Mouse (Mus musculus) neutrophil, adult 5-6 weeks (primary cell): ENCODE measurements around the gene Ndufc1. TPM values are rescaled to one million over a fixed set of nuclear protein-coding genes. Genes with fewer than 3 reads are reported as not detected.
"Not testable (repeated sequence)": the region's sequence is repeated elsewhere in the genome, so short reads cannot be mapped to it uniquely, and the experiment has no call there.

Experiments
- ATAC-seq: fragments of 151-379, 151-347 bp; 2 replicates; pipeline ENCODE4 v1.8.0; 2017; ENCODE audit warnings: mild to moderate bottlenecking, moderate TSS enrichment; ENCODE audit not compliant: insufficient number of reproducible peaks, poor library complexity, low FRiP score, severe bottlenecking; ENCODE audit errors: extremely low read depth
- total RNA-seq: library from RNA; stranded (forward); fragments of 200-1000 nt; gene quantifications from 2 replicates; pipeline ENCODE4 v1.2.3, GENCODE M21; 2017

Gene Ndufc1
- total RNA-seq: 9.1 and 17.5 TPM in 2 replicates

DNA sequence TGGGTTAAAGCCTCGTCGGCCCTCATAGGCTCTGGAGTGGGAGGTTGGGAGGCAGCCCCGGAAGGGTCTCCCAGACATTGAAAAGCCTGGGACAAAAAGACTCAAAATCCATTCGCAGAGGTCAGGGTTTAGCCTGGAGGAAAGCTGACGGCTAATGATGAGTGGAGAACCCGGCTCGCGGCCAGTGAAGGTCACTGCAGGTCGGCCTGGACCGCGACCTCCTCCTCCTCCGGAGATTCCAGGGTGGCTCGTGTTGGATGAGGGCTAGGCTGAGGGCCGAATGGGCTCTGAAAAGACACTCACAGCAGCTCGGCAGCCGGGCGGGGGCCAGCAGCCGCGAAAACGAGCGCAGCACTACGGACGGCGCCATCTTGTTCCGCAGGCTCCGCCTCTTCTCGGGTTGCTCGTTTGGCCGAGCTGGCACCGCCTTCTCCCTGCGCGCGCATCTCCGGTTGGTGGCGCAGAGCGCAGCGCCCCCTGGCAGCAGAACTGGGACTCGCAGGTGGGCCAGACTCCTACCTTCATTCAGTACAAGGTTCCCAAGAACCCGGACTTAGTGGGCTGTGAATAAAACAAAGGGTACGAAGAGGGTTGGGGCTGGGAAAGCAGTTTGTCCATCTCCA, at the start of gene Ndufc1:
Gene Ndufc1 (minus strand): TSS at position 428 of the 623 bp plus-strand sequence.
- peak; percentile 97 for ATAC-seq

DNA sequence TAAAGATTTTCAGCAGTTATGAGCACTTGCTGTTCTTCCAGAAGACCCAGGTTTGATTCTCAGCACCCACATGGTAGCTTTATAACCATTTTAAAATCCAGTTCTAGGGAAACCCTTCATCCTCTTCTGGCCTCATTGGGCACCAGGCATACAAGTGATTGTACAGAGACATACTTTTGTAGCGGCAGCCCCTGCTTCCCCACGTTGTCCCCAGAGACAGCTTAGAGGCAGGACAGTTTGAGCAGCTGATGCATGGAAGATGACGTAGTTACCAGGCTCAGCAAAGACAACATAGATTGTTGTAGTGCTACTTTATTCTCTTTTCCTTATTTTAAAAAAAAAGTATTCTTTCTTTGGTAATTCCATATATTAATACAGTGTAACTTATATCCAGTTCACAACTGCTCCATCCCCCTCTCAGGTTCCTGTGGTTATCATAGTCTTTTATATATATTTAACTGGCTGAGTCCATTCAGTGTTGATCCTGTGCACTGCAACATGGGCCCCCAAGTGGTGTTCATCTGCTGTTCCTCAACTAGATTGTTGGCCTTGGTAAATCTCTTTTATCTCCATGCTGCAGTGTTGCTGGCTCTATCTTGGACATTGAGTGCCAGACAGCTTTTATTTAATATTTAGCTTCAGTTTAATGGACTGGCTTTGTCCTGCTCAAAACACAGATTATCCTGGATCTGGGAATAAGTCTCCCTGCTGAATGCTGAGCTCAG, 26.2 kb upstream of the Ndufc1 start:
- peak; percentile 63; the same call in 1 of the 2 replicates for ATAC-seq

DNA sequence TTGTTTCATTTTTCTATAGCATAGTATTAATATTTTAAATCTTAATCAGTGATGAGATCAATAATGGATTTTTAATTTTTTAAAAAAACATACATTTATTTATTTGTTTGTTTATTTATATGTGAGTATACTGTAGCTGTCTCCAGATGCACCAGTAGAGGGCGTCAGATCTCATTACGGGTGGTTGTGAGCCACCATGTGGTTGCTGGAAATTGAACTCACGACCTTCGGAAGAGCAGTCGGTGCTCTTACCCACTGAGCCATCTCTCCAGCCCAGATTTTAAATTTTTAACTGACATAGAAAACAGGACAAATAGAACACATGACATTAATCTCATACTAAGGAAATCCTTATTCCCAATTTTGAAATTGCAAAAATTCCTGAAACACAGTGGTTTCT, 25.6 kb upstream of the Ndufc1 start:
- not testable (repeated sequence) for ATAC-seq

DNA sequence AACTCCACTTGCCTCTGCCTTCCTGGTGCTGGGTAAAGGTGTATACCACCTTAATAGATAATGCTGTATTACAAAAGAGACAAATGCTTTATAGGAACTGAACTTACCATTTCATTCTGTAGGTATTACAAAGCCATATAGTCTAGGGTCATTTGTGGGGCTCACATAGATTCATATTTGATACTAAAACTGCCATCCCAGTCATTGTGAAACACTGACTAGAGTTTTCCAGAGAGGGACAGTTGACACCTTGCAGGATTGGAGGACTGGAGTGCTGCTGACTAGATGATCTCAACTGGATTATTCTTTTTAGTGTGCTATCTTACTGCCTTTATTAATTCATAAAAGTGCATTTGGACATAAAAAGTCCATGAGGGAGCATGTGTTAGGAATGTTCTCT, 16.6 kb upstream of the Ndufc1 start:
- no peak for ATAC-seq

DNA sequence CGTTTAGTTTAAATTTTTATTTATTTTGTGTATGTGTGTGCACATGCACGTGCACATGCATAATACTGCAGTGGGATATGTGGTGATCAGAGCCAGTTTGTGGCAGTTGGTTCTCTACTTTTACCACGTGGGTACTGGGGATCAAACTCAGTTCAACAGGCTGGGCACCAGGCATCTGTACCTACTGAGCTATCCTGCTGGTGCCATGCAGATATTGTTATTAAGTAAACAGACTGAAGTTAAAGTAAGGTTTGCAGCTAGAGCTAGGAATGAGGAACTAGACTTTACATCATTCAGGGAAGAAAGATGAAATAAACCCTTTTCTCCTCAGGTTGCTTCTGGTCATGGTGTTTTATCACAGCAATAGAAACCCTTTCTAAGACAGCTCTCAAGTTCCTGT, 13.1 kb upstream of the Ndufc1 start:
- peak; percentile 26; the same call in 1 of the 2 replicates for ATAC-seq

DNA sequence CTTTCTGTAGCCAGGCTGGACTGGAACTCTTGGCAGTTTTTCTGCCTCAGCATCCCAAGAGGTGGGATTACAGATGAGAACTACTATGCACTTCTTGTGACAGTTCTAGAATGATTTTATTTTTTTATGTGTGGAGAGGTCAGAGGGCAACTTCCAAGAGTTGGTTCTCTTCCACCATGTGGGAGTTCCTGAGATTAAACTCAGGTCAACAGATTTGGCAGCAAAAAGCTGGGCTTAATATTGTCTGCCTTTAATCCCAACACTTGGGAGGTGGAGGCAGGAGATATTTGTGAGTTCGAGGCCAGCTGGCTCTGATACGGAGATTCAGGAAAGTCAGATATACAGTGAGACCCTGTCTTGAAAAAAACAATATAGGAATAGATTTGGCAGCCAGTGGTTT, 9.2 kb upstream of the Ndufc1 start:
- ATAC-seq: no peak

DNA sequence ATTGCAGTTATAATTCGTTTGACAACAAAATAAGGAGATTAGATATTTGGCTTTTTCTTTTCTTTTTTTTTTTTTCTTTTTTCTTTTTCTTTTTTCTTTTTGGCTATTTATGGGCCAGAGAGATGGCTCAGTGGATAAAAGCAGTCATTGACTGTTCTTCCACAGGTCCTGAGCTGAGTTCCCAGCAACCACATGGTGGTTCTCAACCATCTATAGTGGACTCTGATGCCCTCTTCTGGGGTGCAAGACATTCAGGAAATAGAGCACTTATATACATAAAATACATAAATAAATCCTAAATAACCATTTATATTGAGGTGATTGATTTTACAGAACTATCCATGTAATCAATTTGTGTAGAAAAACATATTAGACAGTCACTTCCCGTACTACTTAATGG, 8.7 kb upstream of the Ndufc1 start:
- no peak for ATAC-seq

DNA sequence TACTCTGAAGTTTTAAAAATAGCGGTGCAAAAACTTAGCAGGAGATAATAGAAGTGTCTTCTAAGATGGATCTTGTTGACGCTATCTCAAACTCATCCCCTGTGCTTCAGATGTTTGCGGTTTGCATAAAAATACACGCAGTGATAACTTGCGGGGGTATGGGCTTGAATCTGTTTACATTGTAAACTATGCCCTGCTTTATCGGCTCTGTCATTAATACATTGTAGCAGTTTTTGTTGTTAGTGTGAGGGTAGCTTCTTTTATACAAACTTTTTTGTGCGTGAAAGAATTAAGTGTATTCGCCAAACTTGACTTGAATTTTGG, 8.3 kb upstream of the Ndufc1 start:
- ATAC-seq: no peak

DNA sequence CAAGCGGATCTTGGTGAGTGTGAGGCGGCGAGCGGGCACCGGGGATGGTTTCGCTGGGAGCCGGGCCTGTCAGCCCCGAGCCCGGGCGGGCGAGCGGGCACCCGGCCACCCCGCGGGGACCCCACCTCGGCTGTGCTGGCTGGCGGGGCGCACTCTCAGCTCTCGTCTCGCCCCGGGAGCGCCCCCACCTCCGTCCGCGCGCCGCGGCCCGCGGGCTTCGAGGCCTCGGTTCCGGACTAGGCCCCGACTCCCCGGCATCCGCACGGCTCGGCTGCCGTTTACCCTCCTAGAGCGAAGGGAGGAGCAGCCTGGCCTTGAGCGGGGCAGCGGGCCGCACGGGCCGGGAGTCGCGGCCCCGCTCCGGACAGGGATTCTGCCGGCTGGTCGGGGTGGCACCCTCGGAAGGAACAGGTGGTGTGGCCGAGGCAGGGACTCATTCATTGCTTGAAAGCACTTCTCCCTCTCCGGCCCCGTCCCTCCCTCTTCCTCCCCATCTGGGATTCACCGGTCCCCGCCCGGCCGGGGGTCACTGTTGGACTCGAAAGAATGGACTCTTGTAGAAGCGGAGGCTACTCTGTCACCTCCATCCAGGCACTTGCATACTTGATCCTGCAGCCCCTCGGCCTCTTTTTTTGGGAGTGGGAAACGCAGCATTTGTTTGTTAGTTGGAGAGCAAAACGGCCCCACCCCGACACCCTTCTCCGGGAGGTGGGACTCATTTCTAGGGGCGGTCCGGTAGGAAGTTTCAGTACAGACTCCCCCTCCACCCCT, 7.8 kb upstream of the Ndufc1 start:
- ATAC-seq: peak; percentile 24; the same call in 1 of the 2 replicates

DNA sequence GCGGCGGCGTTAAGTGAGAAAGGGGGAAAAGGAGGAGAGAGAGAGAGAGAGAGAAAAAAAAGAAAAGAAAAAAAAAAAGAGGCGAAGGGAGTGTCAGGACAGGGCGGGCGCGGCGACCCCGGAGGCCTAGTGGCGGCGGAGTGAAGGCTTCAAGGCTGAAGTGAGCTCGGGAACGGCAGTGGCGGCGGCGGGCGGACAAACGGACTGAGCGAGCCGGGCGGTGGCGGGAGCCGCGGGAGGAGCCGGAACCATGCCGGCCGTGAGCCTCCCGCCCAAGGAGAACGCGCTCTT, 7.2 kb upstream of the Ndufc1 start:
- peak; percentile 33 for ATAC-seq

DNA sequence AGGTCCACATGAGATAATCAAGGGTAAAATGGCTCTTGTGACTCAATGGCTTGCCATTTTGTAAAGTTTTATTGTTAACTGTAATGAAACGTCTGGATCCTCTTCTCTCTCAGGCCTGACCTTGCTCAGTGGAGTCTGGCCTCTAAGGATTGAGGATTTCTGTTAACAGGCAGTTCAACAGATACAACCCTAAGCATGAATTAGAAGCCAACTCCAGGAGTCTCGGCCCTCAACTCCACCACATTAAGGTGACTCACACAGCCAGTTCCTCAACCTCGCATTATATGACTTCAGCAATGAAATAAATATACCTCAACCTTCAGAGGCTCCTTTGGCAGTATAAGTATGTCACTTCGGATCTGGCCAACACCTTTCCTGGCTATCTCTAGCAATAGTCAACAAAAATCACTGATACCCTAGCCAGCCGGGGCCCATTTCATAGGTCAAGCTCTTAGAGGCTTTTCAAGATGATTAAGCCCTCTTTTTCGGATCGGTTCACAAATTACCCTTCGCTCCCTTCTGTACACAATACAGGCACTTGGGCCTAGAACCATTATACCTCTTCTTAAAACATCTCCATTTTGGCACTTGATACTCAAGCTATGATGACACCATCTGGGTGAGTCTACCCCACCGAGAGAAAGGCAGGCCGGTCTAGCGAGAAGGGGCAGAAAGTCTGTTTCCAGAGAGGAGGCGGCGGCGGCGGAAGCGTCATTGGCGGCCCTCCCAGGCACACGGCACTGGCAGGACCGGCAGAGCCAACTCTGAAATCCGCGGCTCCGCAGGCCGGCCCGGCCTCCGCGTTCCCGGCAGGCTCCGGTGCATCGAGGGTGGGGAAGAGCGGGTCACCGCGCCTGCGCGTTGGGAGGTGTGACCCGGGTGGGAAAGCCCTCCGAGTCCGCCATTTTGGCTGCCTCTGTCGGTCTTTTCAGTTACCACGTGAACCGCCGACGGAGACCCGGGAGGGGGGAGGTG, 6.6 kb upstream of the Ndufc1 start, which contains the start of gene Naa15:
Gene Naa15 (plus strand): TSS at position 51 of the 975 bp plus-strand sequence.
- ATAC-seq: peak; percentile 90

DNA sequence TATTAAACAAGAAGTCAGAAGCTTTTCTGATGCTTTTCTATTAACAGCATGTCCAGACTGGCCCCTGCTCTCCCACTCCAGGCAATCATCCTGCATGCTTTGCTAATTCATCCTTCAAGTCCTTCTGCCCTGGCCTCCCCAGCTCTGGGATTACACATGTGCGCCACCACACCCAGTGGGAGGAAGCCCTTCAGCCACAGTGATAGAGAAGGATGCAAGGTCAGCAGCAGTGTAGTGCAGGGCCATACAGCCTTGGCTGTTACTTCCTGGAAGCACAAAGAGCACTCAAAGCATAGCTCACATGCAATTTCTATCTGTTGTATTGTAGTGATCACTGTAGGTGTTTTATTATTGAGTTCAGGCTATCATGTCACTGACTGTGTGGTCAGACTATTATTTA, 4.5 kb upstream of the Ndufc1 start:
- ATAC-seq: no peak

DNA sequence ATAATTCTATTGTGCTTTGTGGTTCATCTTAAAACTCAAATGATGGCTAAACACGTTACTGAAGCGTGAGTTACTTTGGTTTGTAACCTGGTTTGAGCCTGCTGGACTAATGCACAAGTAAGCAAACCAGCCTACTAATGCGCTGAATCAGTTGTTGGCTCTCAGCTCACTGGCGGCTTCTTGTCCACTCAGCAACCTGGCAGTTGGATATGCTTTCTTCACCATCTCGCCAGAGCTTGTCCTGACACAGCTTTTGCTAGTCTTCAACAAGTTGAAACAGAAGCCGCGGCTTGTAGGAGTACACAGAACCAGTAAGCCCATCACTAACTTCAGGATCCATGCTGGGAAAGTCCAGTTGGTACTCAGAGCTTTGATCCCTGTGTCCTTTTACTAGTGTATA, 3.7 kb upstream of the Ndufc1 start:
- no peak for ATAC-seq

DNA sequence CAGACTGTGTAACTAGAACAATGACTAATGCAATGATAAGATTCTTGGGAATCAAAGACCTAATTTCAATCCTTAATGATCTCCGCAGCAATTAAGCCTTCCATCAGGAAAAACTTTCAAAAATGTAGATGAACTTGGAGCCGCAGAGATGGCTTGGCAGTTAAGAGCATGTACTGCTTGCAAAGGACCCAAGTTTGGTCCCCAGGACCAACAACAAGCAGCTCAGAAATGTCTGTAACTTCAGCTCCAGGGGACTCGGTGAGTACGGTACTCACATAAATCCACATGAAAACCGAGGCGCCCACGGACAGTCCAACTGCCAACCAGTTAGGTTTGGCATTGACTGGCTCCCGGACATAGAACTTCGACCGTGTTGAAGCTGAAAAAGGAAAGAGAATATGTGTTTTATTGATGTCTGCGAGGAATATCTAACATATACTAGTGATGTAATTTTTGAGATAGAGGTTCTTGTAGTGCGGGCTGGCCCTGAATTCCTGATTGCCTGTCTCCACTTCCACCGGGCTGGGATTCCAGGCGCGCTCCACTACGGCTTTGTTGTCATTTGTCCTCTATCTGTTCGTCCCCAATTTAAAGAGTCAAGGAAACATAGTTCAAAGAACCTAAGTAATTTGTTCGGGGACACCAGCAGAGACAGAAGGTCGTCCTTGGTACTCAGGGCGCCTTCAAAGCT, 773 bp downstream of the Ndufc1 start:
- no peak for ATAC-seq

DNA sequence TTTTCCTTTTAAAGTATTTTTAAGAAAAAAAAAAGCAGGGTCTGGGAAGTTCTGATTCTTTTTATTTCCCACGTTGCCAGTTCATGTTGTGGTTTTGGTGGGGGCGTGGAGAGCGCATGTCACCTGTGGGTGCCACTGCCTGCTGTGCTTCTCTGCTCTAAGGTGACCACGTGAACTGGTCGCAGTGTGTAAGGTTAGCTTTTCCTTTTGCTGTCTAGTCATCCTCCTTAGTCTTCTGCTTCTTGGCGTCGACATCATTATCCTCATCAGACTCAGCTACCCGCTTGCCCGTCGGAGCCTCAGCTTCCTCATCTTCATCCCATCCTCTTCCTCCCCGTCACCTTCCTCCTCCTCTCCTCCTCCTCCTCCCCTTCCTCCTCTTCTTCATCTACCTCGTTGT, 6.2 kb downstream of the Ndufc1 start:
- ATAC-seq: no peak

DNA sequence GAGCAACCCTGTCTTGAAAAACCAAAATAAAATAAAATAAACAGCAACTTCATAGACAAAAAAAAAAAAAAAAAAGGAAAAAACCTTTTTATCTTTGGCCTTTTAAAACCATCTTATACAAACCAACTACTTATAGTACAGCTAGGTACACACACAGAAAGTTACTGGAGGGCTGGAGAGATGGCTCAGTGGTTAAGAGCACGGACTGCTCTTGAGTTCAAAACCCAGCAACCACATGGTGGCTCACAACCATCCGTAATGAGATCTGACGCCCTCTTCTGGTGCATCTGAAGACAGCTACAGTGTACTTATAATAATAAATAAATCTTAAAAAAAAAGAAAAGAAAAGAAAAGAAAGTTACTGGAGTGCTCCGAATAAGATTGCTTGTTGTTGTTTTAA, 6.7 kb downstream of the Ndufc1 start:
- ATAC-seq: not testable (repeated sequence)

DNA sequence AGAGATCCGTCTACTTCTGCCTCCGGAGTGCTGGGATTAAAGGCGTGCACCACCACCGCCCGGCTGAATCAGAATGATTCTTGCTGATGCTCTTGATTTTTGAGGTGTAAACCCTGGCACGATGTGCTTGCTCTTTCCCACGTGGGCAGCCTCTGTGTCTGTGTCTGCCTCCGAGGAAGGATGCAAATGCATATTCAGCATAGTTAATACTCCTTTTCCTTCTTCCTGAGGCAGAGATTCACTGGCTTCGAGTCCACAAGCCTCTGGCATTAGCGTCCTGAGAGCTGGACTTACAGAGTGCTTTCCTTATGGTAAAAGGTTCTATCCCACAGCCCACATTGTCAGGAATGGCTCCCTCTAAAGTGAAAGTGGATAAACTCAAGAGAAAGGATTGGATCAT, 8.1 kb downstream of the Ndufc1 start:
- ATAC-seq: no peak

DNA sequence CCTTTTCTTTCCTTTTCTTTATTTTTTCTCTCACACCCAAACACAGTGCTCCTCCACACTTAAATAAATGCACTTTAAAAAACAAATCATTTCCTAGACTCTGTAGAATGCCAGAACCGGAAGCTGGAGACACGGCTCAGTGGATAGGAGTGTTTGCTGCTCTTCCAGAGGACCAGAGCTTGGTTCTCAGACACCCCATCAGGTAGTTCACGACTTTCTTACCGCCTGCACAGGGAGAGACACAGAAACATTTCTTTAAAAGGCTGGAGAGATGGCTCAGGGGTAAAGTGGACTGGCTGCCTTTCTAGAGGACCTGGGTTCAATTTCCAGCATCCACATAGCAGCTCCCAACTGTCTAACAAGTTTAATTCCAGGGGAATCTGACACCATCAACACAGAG, 9.3 kb downstream of the Ndufc1 start:
- no peak for ATAC-seq

DNA sequence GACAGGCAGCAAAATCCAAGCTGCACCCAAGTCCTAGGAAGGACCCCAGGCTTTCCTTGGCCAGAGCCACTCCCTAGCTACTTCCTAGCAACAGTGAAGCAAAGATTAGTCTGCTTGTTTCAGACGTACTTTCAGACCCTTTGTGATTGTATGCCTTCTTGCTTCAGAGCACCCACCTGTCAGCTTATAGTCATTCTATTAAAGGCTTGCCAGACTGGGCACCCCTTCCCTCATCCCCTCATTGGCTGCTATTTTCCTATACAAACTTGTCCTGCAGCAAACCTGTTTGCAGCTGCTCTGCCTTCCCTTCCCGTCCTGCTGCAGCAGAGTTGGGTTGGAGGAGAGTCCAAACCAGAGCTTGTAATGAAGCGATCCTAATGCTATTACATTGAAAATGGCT, 10.1 kb downstream of the Ndufc1 start:
- no peak for ATAC-seq
